Mouse (Mus musculus) heart, adult 2 months (tissue): ENCODE data around the gene Kcnk4.

Experiments
- CTCF ChIP-seq: fragments of 200-600 bp; IDR thresholded peaks from 2 replicates; pipeline ENCODE4 v1.8.1; 2022; ENCODE audit warnings: antibody characterized with exemption, mild to moderate bottlenecking, moderate library complexity
- POLR2A ChIP-seq: fragments of 200-500 bp; IDR thresholded peaks from 2 replicates; pipeline ENCODE4 v1.6.1; 2011; ENCODE audit warnings: mild to moderate bottlenecking, low read depth, low read length, control low read depth; ENCODE audit not compliant: insufficient read depth

- TF ChIP-seq CTCF (0 out of 2 replicates have a peak, but pooled peaks have one; percentile 21), POLR2A (no peak)
Observed at GRCm38 (mm10) chr19:6920741-6921636, 13.3 kb downstream of the Kcnk4 start.
